Mouse (Mus musculus): ENCODE data around the gene Adap2. TPM values are rescaled to one million over a fixed set of nuclear protein-coding genes. Genes with fewer than 3 reads are reported as not detected.
"Not testable (repeated sequence)": the region's sequence is repeated elsewhere in the genome, so short reads cannot be mapped to it uniquely, and the experiment has no call there.

Gene Adap2
- polyA plus RNA-seq, 1 experiment from 2014 or later, result 1.7 TPM

- peaks cover 7% of the 10 kb centered on the region for H3K4me1 ChIP-seq (ENCODE audit: control insufficient read depth, insufficient read depth, low read length)
- peak overlapping the region; percentile 81 for H3K4me3 ChIP-seq (ENCODE audit: low read length)
- H3K9ac ChIP-seq (ENCODE audit: low read length), result peak overlapping the region; percentile 89
- peaks cover 4% of the 10 kb centered on the region; the same call in 1 of the 2 replicates for H3K36me3 ChIP-seq (ENCODE audit: control insufficient read depth, insufficient read depth)
- no peaks in the 10 kb centered on the region for H3K27me3 ChIP-seq (ENCODE audit: control insufficient read depth, insufficient read depth, low read length)
- no peak overlapping the region for H3K27ac ChIP-seq (ENCODE audit: low read length)
- H3K4me2 ChIP-seq (ENCODE audit: low read depth, low read length), result peak overlapping the region; percentile 86
- WGBS, result 42% methylated on average over 8 of the region's 8 CpGs
- H3K9me3 ChIP-seq (replicated peaks; ENCODE audit: control insufficient read depth, low read length), result no peaks in the 10 kb centered on the region
- no peak for ATAC-seq (replicated peaks; ENCODE audit: extremely low read depth, insufficient read depth, low FRiP score)
Observed at GRCm38 (mm10) chr11:80142872-80143271, 11.0 kb upstream of the Adap2 start.

GRCm38 (mm10) chr11:80145787-80146275 is 8.1 kb upstream of the Adap2 start:
- 39% methylated on average over 10 of the region's 10 CpGs for WGBS
- Histone ChIP-seq H3K4me2 (ENCODE audit: low read depth, low read length) (no peak overlapping the region), H3K9ac (ENCODE audit: low read length) (no peak overlapping the region), H3K4me3 (ENCODE audit: low read length) (no peak overlapping the region), H3K36me3 (ENCODE audit: control insufficient read depth, insufficient read depth) (no peaks in the 10 kb centered on the region), H3K4me1 (ENCODE audit: control insufficient read depth, insufficient read depth, low read length) (peaks cover 9% of the 10 kb centered on the region), H3K27me3 (ENCODE audit: control insufficient read depth, insufficient read depth, low read length) (no peaks in the 10 kb centered on the region), H3K27ac (ENCODE audit: low read length) (no peak overlapping the region), H3K9me3 (replicated peaks; ENCODE audit: control insufficient read depth, low read length) (no peaks in the 10 kb centered on the region)
- ATAC-seq (replicated peaks; ENCODE audit: extremely low read depth, insufficient read depth, low FRiP score), result no peak

- WGBS, result 73% methylated on average over 6 of the region's 6 CpGs
- Histone ChIP-seq H3K4me3 (ENCODE audit: low read length) (no peak overlapping the region), H3K4me2 (ENCODE audit: low read depth, low read length) (no peak overlapping the region), H3K9me3 (replicated peaks; ENCODE audit: control insufficient read depth, low read length) (no peaks in the 10 kb centered on the region), H3K27ac (ENCODE audit: low read length) (no peak overlapping the region), H3K4me1 (ENCODE audit: control insufficient read depth, insufficient read depth, low read length) (peaks cover 7% of the 10 kb centered on the region), H3K36me3 (ENCODE audit: control insufficient read depth, insufficient read depth) (no peaks in the 10 kb centered on the region), H3K9ac (ENCODE audit: low read length) (no peak overlapping the region), H3K27me3 (ENCODE audit: control insufficient read depth, insufficient read depth, low read length) (no peaks in the 10 kb centered on the region)
- ATAC-seq (replicated peaks; ENCODE audit: extremely low read depth, insufficient read depth, low FRiP score), result no peak
Observed at GRCm38 (mm10) chr11:80147748-80148147, 6.2 kb upstream of the Adap2 start.

- Histone ChIP-seq H3K4me3 (ENCODE audit: low read length) (no peak overlapping the region), H3K4me1 (ENCODE audit: control insufficient read depth, insufficient read depth, low read length) (0 out of 2 replicates have a peak, but pooled peaks cover 2% of the 10 kb centered on the region), H3K9ac (ENCODE audit: low read length) (no peak overlapping the region), H3K27ac (ENCODE audit: low read length) (no peak overlapping the region), H3K27me3 (ENCODE audit: control insufficient read depth, insufficient read depth, low read length) (no peaks in the 10 kb centered on the region; the same call in 1 of the 2 replicates), H3K36me3 (ENCODE audit: control insufficient read depth, insufficient read depth) (no peaks in the 10 kb centered on the region), H3K4me2 (ENCODE audit: low read depth, low read length) (no peak overlapping the region), H3K9me3 (replicated peaks; ENCODE audit: control insufficient read depth, low read length) (no peaks in the 10 kb centered on the region)
- WGBS, result 58% methylated on average over 1 of the region's 1 CpGs
- ATAC-seq (replicated peaks; ENCODE audit: extremely low read depth, insufficient read depth, low FRiP score), result no peak
Observed at GRCm38 (mm10) chr11:80148313-80148712, 5.6 kb upstream of the Adap2 start.

GRCm38 (mm10) chr11:80148974-80149373 is 4.9 kb upstream of the Adap2 start:
- H3K27me3 ChIP-seq (ENCODE audit: control insufficient read depth, insufficient read depth, low read length); H3K36me3 ChIP-seq (ENCODE audit: control insufficient read depth, insufficient read depth); H3K4me1 ChIP-seq (ENCODE audit: control insufficient read depth, insufficient read depth, low read length); ATAC-seq (replicated peaks; ENCODE audit: extremely low read depth, insufficient read depth, low FRiP score); H3K4me3 ChIP-seq (ENCODE audit: low read length); H3K27ac ChIP-seq (ENCODE audit: low read length); H3K9me3 ChIP-seq (replicated peaks; ENCODE audit: control insufficient read depth, low read length); H3K4me2 ChIP-seq (ENCODE audit: low read depth, low read length); H3K9ac ChIP-seq (ENCODE audit: low read length): not testable (repeated sequence)
- 56% methylated on average over 1 of the region's 4 CpGs for WGBS

- Histone ChIP-seq H3K4me1 (ENCODE audit: control insufficient read depth, insufficient read depth, low read length) (0 out of 2 replicates have a peak, but pooled peaks cover 4% of the 10 kb centered on the region), H3K4me3 (ENCODE audit: low read length) (no peak overlapping the region), H3K27ac (ENCODE audit: low read length) (no peak overlapping the region), H3K27me3 (ENCODE audit: control insufficient read depth, insufficient read depth, low read length) (peaks cover 6% of the 10 kb centered on the region), H3K36me3 (ENCODE audit: control insufficient read depth, insufficient read depth) (no peaks in the 10 kb centered on the region), H3K9me3 (replicated peaks; ENCODE audit: control insufficient read depth, low read length) (no peaks in the 10 kb centered on the region), H3K9ac (ENCODE audit: low read length) (no peak overlapping the region), H3K4me2 (ENCODE audit: low read depth, low read length) (no peak overlapping the region)
- ATAC-seq (replicated peaks; ENCODE audit: extremely low read depth, insufficient read depth, low FRiP score), result no peak
- 74% methylated on average over 8 of the region's 8 CpGs for WGBS
Observed at GRCm38 (mm10) chr11:80149412-80150023, 4.4 kb upstream of the Adap2 start.

- Histone ChIP-seq H3K27me3 (ENCODE audit: control insufficient read depth, insufficient read depth, low read length) (peaks cover 16% of the 10 kb centered on the region), H3K27ac (ENCODE audit: low read length) (no peak overlapping the region), H3K4me2 (ENCODE audit: low read depth, low read length) (no peak overlapping the region), H3K36me3 (ENCODE audit: control insufficient read depth, insufficient read depth) (no peaks in the 10 kb centered on the region), H3K4me3 (ENCODE audit: low read length) (no peak overlapping the region), H3K9me3 (replicated peaks; ENCODE audit: control insufficient read depth, low read length) (no peaks in the 10 kb centered on the region), H3K9ac (ENCODE audit: low read length) (no peak overlapping the region), H3K4me1 (ENCODE audit: control insufficient read depth, insufficient read depth, low read length) (0 out of 2 replicates have a peak, but pooled peaks cover 4% of the 10 kb centered on the region)
- no peak for ATAC-seq (replicated peaks; ENCODE audit: extremely low read depth, insufficient read depth, low FRiP score)
- 62% methylated on average over 5 of the region's 5 CpGs for WGBS
Observed at GRCm38 (mm10) chr11:80150566-80150965, 3.3 kb upstream of the Adap2 start.

- Histone ChIP-seq H3K4me1 (ENCODE audit: control insufficient read depth, insufficient read depth, low read length) (0 out of 2 replicates have a peak, but pooled peaks cover 4% of the 10 kb centered on the region), H3K27ac (ENCODE audit: low read length) (no peak overlapping the region), H3K27me3 (ENCODE audit: control insufficient read depth, insufficient read depth, low read length) (peaks cover 17% of the 10 kb centered on the region), H3K36me3 (ENCODE audit: control insufficient read depth, insufficient read depth) (no peaks in the 10 kb centered on the region), H3K9me3 (replicated peaks; ENCODE audit: control insufficient read depth, low read length) (no peaks in the 10 kb centered on the region), H3K4me3 (ENCODE audit: low read length) (no peak overlapping the region), H3K4me2 (ENCODE audit: low read depth, low read length) (no peak overlapping the region), H3K9ac (ENCODE audit: low read length) (no peak overlapping the region)
- WGBS, result 48% methylated on average over 2 of the region's 2 CpGs
- ATAC-seq (replicated peaks; ENCODE audit: extremely low read depth, insufficient read depth, low FRiP score), result no peak
Observed at GRCm38 (mm10) chr11:80151541-80151940, 2.4 kb upstream of the Adap2 start.

GRCm38 (mm10) chr11:80152376-80152775 is 1.5 kb upstream of the Adap2 start:
- no peaks in the 10 kb centered on the region for H3K9me3 ChIP-seq (replicated peaks; ENCODE audit: control insufficient read depth, low read length)
- ATAC-seq (replicated peaks; ENCODE audit: extremely low read depth, insufficient read depth, low FRiP score), result no peak
- H3K4me2 ChIP-seq (ENCODE audit: low read depth, low read length), result no peak overlapping the region
- H3K36me3 ChIP-seq (ENCODE audit: control insufficient read depth, insufficient read depth), result no peaks in the 10 kb centered on the region
- H3K4me3 ChIP-seq (ENCODE audit: low read length), result no peak overlapping the region
- no peak overlapping the region for H3K9ac ChIP-seq (ENCODE audit: low read length)
- WGBS, result 58% methylated on average over 8 of the region's 8 CpGs
- H3K27ac ChIP-seq (ENCODE audit: low read length), result no peak overlapping the region
- H3K4me1 ChIP-seq (ENCODE audit: control insufficient read depth, insufficient read depth, low read length), result 0 out of 2 replicates have a peak, but pooled peaks cover 4% of the 10 kb centered on the region
- peaks cover 17% of the 10 kb centered on the region for H3K27me3 ChIP-seq (ENCODE audit: control insufficient read depth, insufficient read depth, low read length)

Data from heart, embryonic 16.5 days (tissue).